Mouse (Mus musculus): Measurements from ENCODE around the gene Zfp768. TPM values are rescaled to one million over a fixed set of nuclear protein-coding genes. Genes with fewer than 3 reads are reported as not detected.

The Zfp768 gene
- polyA plus RNA-seq, 1 experiment from 2014 or later: 16.5 TPM

GRCm38 (mm10) chr7:127335604-127336003 is 9.8 kb downstream of the Zfp768 start:
- Histone ChIP-seq H3K4me1 (no peaks in the 10 kb centered on the region), H3K4me3 (no peak overlapping the region), H3K36me3 (peaks cover 6% of the 10 kb centered on the region; the same call in 1 of the 2 replicates), H3K9me3 (no peaks in the 10 kb centered on the region), H3K4me2 (no peak overlapping the region), H3K27ac (replicated peaks) (no peak overlapping the region), H3K27me3 (replicated peaks) (no peaks in the 10 kb centered on the region), H3K9ac (no peak overlapping the region)
- ATAC-seq (ENCODE audit: extremely low read depth, insufficient number of reproducible peaks, low FRiP score, low TSS enrichment): no peak
- 76% methylated on average over 4 of the region's 4 CpGs for WGBS

- no peaks in the 10 kb centered on the region for H3K36me3 ChIP-seq
- no peaks in the 10 kb centered on the region for H3K27me3 ChIP-seq (replicated peaks)
- no peaks in the 10 kb centered on the region for H3K9me3 ChIP-seq
- ATAC-seq (ENCODE audit: extremely low read depth, insufficient number of reproducible peaks, low FRiP score, low TSS enrichment): no peak
- WGBS: 72% methylated on average over 6 of the region's 6 CpGs
- H3K4me3 ChIP-seq: no peak overlapping the region
- H3K27ac ChIP-seq (replicated peaks): no peak overlapping the region
- H3K4me2 ChIP-seq: no peak overlapping the region
- no peak overlapping the region for H3K9ac ChIP-seq
- H3K4me1 ChIP-seq: no peaks in the 10 kb centered on the region
Measured at GRCm38 (mm10) chr7:127333240-127333639, 12.1 kb downstream of the Zfp768 start.

- Histone ChIP-seq H3K27ac (replicated peaks) (no peak overlapping the region), H3K36me3 (no peaks in the 10 kb centered on the region), H3K4me3 (no peak overlapping the region), H3K4me1 (no peaks in the 10 kb centered on the region), H3K27me3 (replicated peaks) (peaks cover 15% of the 10 kb centered on the region), H3K9me3 (no peaks in the 10 kb centered on the region), H3K9ac (no peak overlapping the region), H3K4me2 (no peak overlapping the region)
- ATAC-seq (ENCODE audit: extremely low read depth, insufficient number of reproducible peaks, low FRiP score, low TSS enrichment): no peak
- 54% methylated on average over 2 of the region's 2 CpGs for WGBS
Measured at GRCm38 (mm10) chr7:127326685-127327084, 18.7 kb downstream of the Zfp768 start.

- Histone ChIP-seq H3K4me3 (no peak overlapping the region), H3K27me3 (replicated peaks) (peaks cover 15% of the 10 kb centered on the region), H3K36me3 (no peaks in the 10 kb centered on the region), H3K27ac (replicated peaks) (no peak overlapping the region), H3K4me2 (no peak overlapping the region), H3K9ac (no peak overlapping the region), H3K4me1 (no peaks in the 10 kb centered on the region), H3K9me3 (no peaks in the 10 kb centered on the region)
- WGBS: 77% methylated on average over 8 of the region's 8 CpGs
- ATAC-seq (ENCODE audit: extremely low read depth, insufficient number of reproducible peaks, low FRiP score, low TSS enrichment): no peak
Measured at GRCm38 (mm10) chr7:127325550-127325949, 19.8 kb downstream of the Zfp768 start.

GRCm38 (mm10) chr7:127324944-127325343 is 20.4 kb downstream of the Zfp768 start:
- no peak for ATAC-seq (ENCODE audit: extremely low read depth, insufficient number of reproducible peaks, low FRiP score, low TSS enrichment)
- Histone ChIP-seq H3K4me1 (no peaks in the 10 kb centered on the region), H3K9me3 (no peaks in the 10 kb centered on the region), H3K36me3 (no peaks in the 10 kb centered on the region), H3K9ac (no peak overlapping the region), H3K4me3 (no peak overlapping the region), H3K4me2 (no peak overlapping the region), H3K27me3 (replicated peaks) (peaks cover 15% of the 10 kb centered on the region), H3K27ac (replicated peaks) (no peak overlapping the region)
- 79% methylated on average over 7 of the region's 7 CpGs for WGBS

- 39% methylated on average over 5 of the region's 5 CpGs for WGBS
- Histone ChIP-seq H3K27ac (replicated peaks) (no peak overlapping the region), H3K9ac (no peak overlapping the region), H3K4me2 (no peak overlapping the region), H3K27me3 (replicated peaks) (peaks cover 15% of the 10 kb centered on the region), H3K4me1 (no peaks in the 10 kb centered on the region), H3K9me3 (no peaks in the 10 kb centered on the region), H3K4me3 (no peak overlapping the region), H3K36me3 (no peaks in the 10 kb centered on the region)
- no peak for ATAC-seq (ENCODE audit: extremely low read depth, insufficient number of reproducible peaks, low FRiP score, low TSS enrichment)
Measured at GRCm38 (mm10) chr7:127322085-127322484, 23.3 kb downstream of the Zfp768 start.

GRCm38 (mm10) chr7:127321106-127321505 is 24.3 kb downstream of the Zfp768 start:
- Histone ChIP-seq H3K4me1 (no peaks in the 10 kb centered on the region), H3K27me3 (replicated peaks) (peaks cover 15% of the 10 kb centered on the region), H3K27ac (replicated peaks) (no peak overlapping the region), H3K9me3 (no peaks in the 10 kb centered on the region), H3K36me3 (no peaks in the 10 kb centered on the region), H3K4me3 (no peak overlapping the region), H3K9ac (no peak overlapping the region), H3K4me2 (no peak overlapping the region)
- WGBS: 61% methylated on average over 4 of the region's 4 CpGs
- no peak for ATAC-seq (ENCODE audit: extremely low read depth, insufficient number of reproducible peaks, low FRiP score, low TSS enrichment)

- H3K9ac ChIP-seq: peak overlapping the region; percentile 47; the same call in 1 of the 2 replicates
- H3K27ac ChIP-seq (replicated peaks): no peak overlapping the region
- no peak for ATAC-seq (ENCODE audit: extremely low read depth, insufficient number of reproducible peaks, low FRiP score, low TSS enrichment)
- WGBS: 21% methylated on average over 8 of the region's 8 CpGs
- no peaks in the 10 kb centered on the region for H3K9me3 ChIP-seq
- H3K36me3 ChIP-seq: no peaks in the 10 kb centered on the region
- no peaks in the 10 kb centered on the region; the same call in 1 of the 2 replicates for H3K4me1 ChIP-seq
- H3K4me2 ChIP-seq: no peak overlapping the region
- H3K27me3 ChIP-seq (replicated peaks): peaks cover 7% of the 10 kb centered on the region; the same call in 1 of the 2 replicates
- H3K4me3 ChIP-seq: no peak overlapping the region
Measured at GRCm38 (mm10) chr7:127313912-127314311, 31.5 kb downstream of the Zfp768 start.

- Histone ChIP-seq H3K36me3 (no peaks in the 10 kb centered on the region), H3K27me3 (replicated peaks) (peaks cover 7% of the 10 kb centered on the region; the same call in 1 of the 2 replicates), H3K9me3 (no peaks in the 10 kb centered on the region), H3K9ac (no peak overlapping the region), H3K4me2 (no peak overlapping the region), H3K27ac (replicated peaks) (no peak overlapping the region), H3K4me3 (no peak overlapping the region), H3K4me1 (no peaks in the 10 kb centered on the region; the same call in 1 of the 2 replicates)
- WGBS: 61% methylated on average over 12 of the region's 12 CpGs
- ATAC-seq (ENCODE audit: extremely low read depth, insufficient number of reproducible peaks, low FRiP score, low TSS enrichment): no peak
Measured at GRCm38 (mm10) chr7:127309951-127310350, 35.4 kb downstream of the Zfp768 start.

- 70% methylated on average over 4 of the region's 4 CpGs for WGBS
- H3K4me3 ChIP-seq: no peak overlapping the region
- no peaks in the 10 kb centered on the region for H3K36me3 ChIP-seq
- no peak overlapping the region for H3K4me2 ChIP-seq
- no peak overlapping the region for H3K27ac ChIP-seq (replicated peaks)
- ATAC-seq (ENCODE audit: extremely low read depth, insufficient number of reproducible peaks, low FRiP score, low TSS enrichment): no peak
- H3K4me1 ChIP-seq: no peaks in the 10 kb centered on the region; the same call in 1 of the 2 replicates
- H3K9me3 ChIP-seq: no peaks in the 10 kb centered on the region
- H3K9ac ChIP-seq: no peak overlapping the region
- H3K27me3 ChIP-seq (replicated peaks): peaks cover 7% of the 10 kb centered on the region; the same call in 1 of the 2 replicates
Measured at GRCm38 (mm10) chr7:127308887-127309286, 36.5 kb downstream of the Zfp768 start.

- Histone ChIP-seq H3K9me3 (no peaks in the 10 kb centered on the region), H3K9ac (no peak overlapping the region), H3K4me2 (no peak overlapping the region), H3K36me3 (no peaks in the 10 kb centered on the region), H3K4me3 (no peak overlapping the region), H3K4me1 (no peaks in the 10 kb centered on the region), H3K27me3 (replicated peaks) (peaks cover 7% of the 10 kb centered on the region; the same call in 1 of the 2 replicates), H3K27ac (replicated peaks) (no peak overlapping the region)
- no peak for ATAC-seq (ENCODE audit: extremely low read depth, insufficient number of reproducible peaks, low FRiP score, low TSS enrichment)
- 66% methylated on average over 2 of the region's 2 CpGs for WGBS
Measured at GRCm38 (mm10) chr7:127308431-127308830, 37.0 kb downstream of the Zfp768 start.

GRCm38 (mm10) chr7:127297586-127298193 is 47.7 kb downstream of the Zfp768 start:
- H3K9me3 ChIP-seq: no peaks in the 10 kb centered on the region
- H3K4me3 ChIP-seq: no peak overlapping the region
- H3K4me1 ChIP-seq: peaks cover 12% of the 10 kb centered on the region
- 87% methylated on average over 5 of the region's 5 CpGs for WGBS
- H3K36me3 ChIP-seq: no peaks in the 10 kb centered on the region
- no peak for ATAC-seq (ENCODE audit: extremely low read depth, insufficient number of reproducible peaks, low FRiP score, low TSS enrichment)
- no peak overlapping the region for H3K9ac ChIP-seq
- H3K4me2 ChIP-seq: no peak overlapping the region
- H3K27me3 ChIP-seq (replicated peaks): no peaks in the 10 kb centered on the region
- H3K27ac ChIP-seq (replicated peaks): no peak overlapping the region

Data from heart, embryonic 13.5 days (tissue).